Mouse (Mus musculus) neural tube, embryonic 12.5 days (tissue): Measurements from ENCODE around the gene Ypel1. TPM values are rescaled to one million over a fixed set of nuclear protein-coding genes. Genes with fewer than 3 reads are reported as not detected.

Experiments
- ATAC-seq: fragments of 200-750 bp; cut with Nextera tagmentation; 2 replicates; pipeline ENCODE4 v1.8.0; 2017; ENCODE audit warnings: low read depth, mild to moderate bottlenecking, moderate TSS enrichment, moderate library complexity; ENCODE audit not compliant: low FRiP score
- H3K27ac ChIP-seq: fragments of 300-500 bp; sonication (generic); 2 replicates; pipeline ENCODE4 v1.5.1; 2016
- H3K27me3 ChIP-seq: fragments of 300-500 bp; sonication (generic); replicated peaks from 2 replicates; pipeline ENCODE4 v1.6.1; 2016; ENCODE audit warnings: mild to moderate bottlenecking
- H3K36me3 ChIP-seq: fragments of 300-500 bp; sonication (generic); 2 replicates; pipeline ENCODE4 v1.6.1; 2016; ENCODE audit warnings: mild to moderate bottlenecking
- H3K4me1 ChIP-seq: fragments of 300-500 bp; sonication (generic); 2 replicates; pipeline ENCODE4 v1.6.1; 2016
- H3K4me2 ChIP-seq: fragments of 300-500 bp; sonication (generic); replicated peaks from 2 replicates; pipeline ENCODE4 v1.6.1; 2016; ENCODE audit warnings: mild to moderate bottlenecking
- H3K4me3 ChIP-seq: fragments of 300-500 bp; sonication (generic); 2 replicates; pipeline ENCODE4 v1.5.1; 2016
- H3K9ac ChIP-seq: fragments of 300-500 bp; sonication (generic); 2 replicates; pipeline ENCODE4 v1.6.1; 2016; ENCODE audit warnings: mild to moderate bottlenecking
- H3K9me3 ChIP-seq: fragments of 300-500 bp; sonication (generic); 2 replicates; pipeline ENCODE4 v1.6.1; 2016; ENCODE audit warnings: mild to moderate bottlenecking
- WGBS: fragments of 180-500 bp; shearing (Covaris S2); methylation state at CpG from one replicate; pipeline ENCODE4 v1.1.7; 2016; 5-methylcytosine and 5-hydroxymethylcytosine counted together
- polyA plus RNA-seq: library from polyadenylated mRNA; unstranded; fragments of >200 nt; fragmentation: Nextera tagmentation; extraction: Ambion mirVana; gene quantifications from 2 replicates; pipeline ENCODE4 v1.2.1, GENCODE M21; 2016

Gene Ypel1
- polyA plus RNA-seq, 1 experiment from 2014 or later: 98.6 TPM

- Histone ChIP-seq H3K9ac (no peak overlapping the region), H3K4me3 (no peak overlapping the region), H3K27me3 (no peaks in the 10 kb centered on the region), H3K4me1 (no peaks in the 10 kb centered on the region), H3K4me2 (no peak overlapping the region), H3K27ac (no peak overlapping the region), H3K9me3 (no peaks in the 10 kb centered on the region), H3K36me3 (peaks cover 83% of the 10 kb centered on the region)
- 81% methylated on average over 7 of the region's 7 CpGs for whole genome bisulfite sequencing
- no peak for ATAC-seq
These were observed 33.2 kb downstream of the Ypel1 start for GRCm38 (mm10) chr16:17102630-17103220.

GRCm38 (mm10) chr16:17104600-17104999, 35.1 kb downstream of the Ypel1 start:
- Histone ChIP-seq H3K27me3 (no peaks in the 10 kb centered on the region), H3K9me3 (no peaks in the 10 kb centered on the region), H3K4me1 (0 out of 2 replicates have a peak, but pooled peaks cover 1% of the 10 kb centered on the region), H3K4me3 (no peak overlapping the region), H3K27ac (no peak overlapping the region), H3K4me2 (no peak overlapping the region), H3K9ac (no peak overlapping the region), H3K36me3 (peaks cover 73% of the 10 kb centered on the region)
- ATAC-seq: no peak
- WGBS: 95% methylated on average over 4 of the region's 4 CpGs

- peaks cover 10% of the 10 kb centered on the region for H3K4me1 ChIP-seq
- peaks cover 39% of the 10 kb centered on the region for H3K36me3 ChIP-seq
- H3K4me3 ChIP-seq: peak within 1 kb of the TSS; percentile 84
- WGBS: 8% methylated on average over 37 of the region's 38 CpGs
- peak within 1 kb of the TSS; percentile 73 for H3K4me2 ChIP-seq
- ATAC-seq: peak; percentile 87
- H3K27me3 ChIP-seq: no peaks in the 10 kb centered on the region
- no peaks in the 10 kb centered on the region for H3K9me3 ChIP-seq
- peak within 1 kb of the TSS; percentile 42; the same call in 1 of the 2 replicates for H3K27ac ChIP-seq
- peak within 1 kb of the TSS; percentile 71 for H3K9ac ChIP-seq
These were observed 41.6 kb downstream of the Ypel1 start, which contains the start of gene Ppil2 for GRCm38 (mm10) chr16:17110771-17111743. Gene Ppil2, minus strand, starts transcription at chr16:17111257.

- 92% methylated on average over 5 of the region's 5 CpGs for WGBS
- ATAC-seq: no peak
- H3K4me2 ChIP-seq: no peak overlapping the region
- no peaks in the 10 kb centered on the region for H3K27me3 ChIP-seq
- H3K9ac ChIP-seq: no peak overlapping the region
- peaks cover 70% of the 10 kb centered on the region for H3K36me3 ChIP-seq
- H3K4me1 ChIP-seq: peaks cover 6% of the 10 kb centered on the region; the same call in 1 of the 2 replicates
- no peak overlapping the region for H3K4me3 ChIP-seq
- H3K27ac ChIP-seq: no peak overlapping the region
- no peaks in the 10 kb centered on the region for H3K9me3 ChIP-seq
These were observed 47.9 kb downstream of the Ypel1 start for GRCm38 (mm10) chr16:17117309-17117799.

- no peak for ATAC-seq
These were observed 52.1 kb downstream of the Ypel1 start for GRCm38 (mm10) chr16:17121569-17121968.

GRCm38 (mm10) chr16:17124119-17124870, 54.8 kb downstream of the Ypel1 start:
- Histone ChIP-seq H3K4me2 (peak overlapping the region; percentile 82), H3K9ac (peak overlapping the region; percentile 79), H3K4me3 (peak overlapping the region; percentile 53), H3K36me3 (peaks cover 29% of the 10 kb centered on the region), H3K27ac (no peak overlapping the region), H3K27me3 (no peaks in the 10 kb centered on the region; the same call in 1 of the 2 replicates), H3K9me3 (no peaks in the 10 kb centered on the region), H3K4me1 (peaks cover 25% of the 10 kb centered on the region)
- peak; percentile 61 for ATAC-seq
- WGBS: under 1% methylated on average over 22 of the region's 22 CpGs

More at GRCm38 (mm10) chr16:17121569-17121968, 52.1 kb downstream of the Ypel1 start:
- Histone ChIP-seq H3K4me3 (no peak overlapping the region), H3K4me1 (peaks cover 25% of the 10 kb centered on the region), H3K9ac (no peak overlapping the region), H3K9me3 (no peaks in the 10 kb centered on the region), H3K27ac (no peak overlapping the region), H3K4me2 (peak overlapping the region; percentile 40), H3K27me3 (no peaks in the 10 kb centered on the region; the same call in 1 of the 2 replicates), H3K36me3 (peaks cover 50% of the 10 kb centered on the region)
- WGBS: 54% methylated on average over 14 of the region's 14 CpGs

GRCm38 (mm10) chr16:17124871-17125520, 55.5 kb downstream of the Ypel1 start, which contains the start of gene 2610318N02Rik:
Gene 2610318N02Rik, minus strand, starts transcription at chr16:17125167.
- Histone ChIP-seq H3K4me1 (peaks cover 25% of the 10 kb centered on the region), H3K36me3 (peaks cover 23% of the 10 kb centered on the region), H3K27ac (no peak within 1 kb of the TSS), H3K4me3 (peak within 1 kb of the TSS; percentile 53), H3K27me3 (no peaks in the 10 kb centered on the region; the same call in 1 of the 2 replicates), H3K9me3 (no peaks in the 10 kb centered on the region), H3K4me2 (peak within 1 kb of the TSS; percentile 82), H3K9ac (peak within 1 kb of the TSS; percentile 79)
- under 1% methylated on average over 25 of the region's 25 CpGs for WGBS
- peak; percentile 96 for ATAC-seq

GRCm38 (mm10) chr16:17127292-17127691, 57.8 kb downstream of the Ypel1 start:
- no peak overlapping the region for H3K27ac ChIP-seq
- H3K4me1 ChIP-seq: peaks cover 36% of the 10 kb centered on the region
- H3K4me2 ChIP-seq: no peak overlapping the region
- WGBS: 89% methylated on average over 1 of the region's 1 CpGs
- H3K36me3 ChIP-seq: peaks cover 4% of the 10 kb centered on the region
- no peak overlapping the region for H3K9ac ChIP-seq
- no peaks in the 10 kb centered on the region for H3K9me3 ChIP-seq
- H3K4me3 ChIP-seq: no peak overlapping the region
- no peaks in the 10 kb centered on the region; the same call in 1 of the 2 replicates for H3K27me3 ChIP-seq
- no peak for ATAC-seq

GRCm38 (mm10) chr16:17131191-17132088, 61.9 kb downstream of the Ypel1 start:
- Histone ChIP-seq H3K9ac (peak overlapping the region; percentile 72), H3K4me3 (peak overlapping the region; percentile 81), H3K4me1 (peaks cover 17% of the 10 kb centered on the region), H3K4me2 (peak overlapping the region; percentile 97), H3K27me3 (no peaks in the 10 kb centered on the region), H3K27ac (peak overlapping the region; percentile 80), H3K9me3 (no peaks in the 10 kb centered on the region), H3K36me3 (no peaks in the 10 kb centered on the region)
- WGBS: 4% methylated on average over 43 of the region's 43 CpGs
- ATAC-seq: peak; percentile 88; the same call in 1 of the 2 replicates

- peak; percentile 98 for ATAC-seq
- under 1% methylated on average over 47 of the region's 47 CpGs for WGBS
- peaks cover 17% of the 10 kb centered on the region for H3K4me1 ChIP-seq
- H3K4me3 ChIP-seq: peak within 1 kb of the TSS; percentile 81
- H3K4me2 ChIP-seq: peak within 1 kb of the TSS; percentile 97
- no peaks in the 10 kb centered on the region for H3K36me3 ChIP-seq
- H3K27me3 ChIP-seq: no peaks in the 10 kb centered on the region
- peak within 1 kb of the TSS; percentile 72 for H3K9ac ChIP-seq
- H3K9me3 ChIP-seq: no peaks in the 10 kb centered on the region
- peak within 1 kb of the TSS; percentile 80 for H3K27ac ChIP-seq
These were observed 62.8 kb downstream of the Ypel1 start, which contains the start of gene Sdf2l1 for GRCm38 (mm10) chr16:17132089-17132905. Gene Sdf2l1, minus strand, starts transcription at chr16:17132383.
